In the genomic region with DNA sequence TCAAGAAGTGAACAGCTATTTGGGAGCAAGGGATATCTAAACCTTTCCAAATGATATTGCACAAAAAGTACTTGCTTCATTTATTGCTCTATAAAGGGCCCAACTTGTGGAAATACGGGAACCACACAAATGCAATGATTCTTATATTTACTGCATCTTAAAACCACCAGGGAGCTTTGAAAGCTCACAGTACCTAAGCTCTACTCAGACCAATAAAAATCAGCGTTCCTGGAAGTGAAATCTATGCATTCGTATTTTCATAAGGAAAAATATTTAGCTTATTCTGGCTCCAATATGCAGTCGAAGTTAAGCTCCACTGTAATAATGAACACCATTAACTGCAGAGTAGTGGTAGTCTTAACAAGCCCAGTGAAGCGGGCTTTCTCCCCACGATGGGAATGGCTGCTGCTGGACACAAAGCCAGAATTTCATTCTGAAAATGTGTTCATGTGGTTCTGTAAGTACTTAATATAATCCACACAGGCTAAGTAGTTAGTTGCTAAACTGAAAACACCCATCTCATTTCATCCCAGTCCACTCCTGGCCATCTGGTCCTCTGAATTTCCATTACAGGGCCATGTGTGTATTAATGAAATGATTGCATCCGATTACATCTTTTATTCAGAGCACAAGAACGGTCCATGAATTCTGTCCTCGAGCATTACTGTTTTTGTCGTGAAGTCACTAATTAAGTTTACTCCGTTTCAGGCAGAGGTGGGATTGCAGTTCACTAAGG, we compare ENCODE assay signal across 24 mouse cellular contexts. TPM values are rescaled to one million over a fixed set of nuclear protein-coding genes. Genes with fewer than 3 reads are reported as not detected.
DNase-seq lines count a peak whose midpoint lies in the region; ATAC-seq and TF ChIP-seq lines count a peak whose summit lies in the region.
"Had no signal": no experiment of that assay in that cellular context is flagged by ENCODE, and none has a peak within 500 bp of the region (broad histone marks: within the 10 kb centered on the region; RNA-seq: fewer than 3 reads in every experiment).

No protein-coding gene starts in this region.

- no peak overlapping the region for H3K4me2 ChIP-seq in intestine, embryonic 15.5 days (replicated peaks)
- no peak overlapping the region for H3K4me2 ChIP-seq in intestine, postnatal 0 days (replicated peaks; ENCODE audit: low read depth)
- H3K4me2 ChIP-seq in forebrain, embryonic 13.5 days, result no peak overlapping the region
- no peak overlapping the region for H3K4me2 ChIP-seq in kidney, embryonic 14.5 days (replicated peaks; ENCODE audit: low read depth, low read length)
- H3K4me2 ChIP-seq: embryonic facial prominence, embryonic 13.5 days had no signal

- TF ChIP-seq CTCF in intestine, postnatal 0 days (IDR thresholded peaks at IDR 0.05; ENCODE audit: low read depth), result no peak
- TF ChIP-seq CTCF in brain, embryonic 14.5 days (IDR thresholded peaks at IDR 0.05; ENCODE audit: borderline replicate concordance, extremely low read depth, insufficient read depth, insufficient read length), result no peak

- no peaks in the 10 kb centered on the region for H3K9me3 ChIP-seq in intestine, embryonic 15.5 days
- no peaks in the 10 kb centered on the region for H3K9me3 ChIP-seq in intestine, postnatal 0 days (ENCODE audit: control insufficient read depth)
- no peaks in the 10 kb centered on the region for H3K9me3 ChIP-seq in forebrain, embryonic 13.5 days (replicated peaks)
- no peaks in the 10 kb centered on the region for H3K9me3 ChIP-seq in kidney, embryonic 14.5 days (ENCODE audit: control insufficient read depth, low read length)
- H3K9me3 ChIP-seq: embryonic facial prominence, embryonic 13.5 days had no signal

- H3K9ac ChIP-seq in intestine, embryonic 15.5 days, result no peak overlapping the region
- no peak overlapping the region for H3K9ac ChIP-seq in intestine, postnatal 0 days (ENCODE audit: low read depth, low read length)
- no peak overlapping the region for H3K9ac ChIP-seq in forebrain, embryonic 13.5 days
- no peak overlapping the region for H3K9ac ChIP-seq in kidney, embryonic 14.5 days (ENCODE audit: low read depth, low read length)
- H3K9ac ChIP-seq: embryonic facial prominence, embryonic 13.5 days; liver, postnatal 0 days had no signal

- no peak for TF ChIP-seq POLR2A in brain, embryonic 14.5 days (IDR thresholded peaks at IDR 0.05; ENCODE audit: borderline replicate concordance, extremely low read depth, insufficient read depth, insufficient read length, poor library complexity, severe bottlenecking)

- WGBS in intestine, embryonic 15.5 days, result 81% methylated on average over 11 of the region's 11 CpGs
- 84% methylated on average over 11 of the region's 11 CpGs for WGBS in intestine, postnatal 0 days
- 61% methylated on average over 11 of the region's 11 CpGs for WGBS in forebrain, embryonic 13.5 days
- WGBS in kidney, embryonic 14.5 days, result 87% methylated on average over 11 of the region's 11 CpGs

- no peaks in the 10 kb centered on the region for H3K4me1 ChIP-seq in intestine, embryonic 15.5 days (replicated peaks)
- H3K4me1 ChIP-seq in intestine, postnatal 0 days (replicated peaks; ENCODE audit: control insufficient read depth, insufficient read depth, low read length), result no peaks in the 10 kb centered on the region
- peaks cover 10% of the 10 kb centered on the region for H3K4me1 ChIP-seq in forebrain, embryonic 13.5 days
- H3K4me1 ChIP-seq in kidney, embryonic 14.5 days (ENCODE audit: control insufficient read depth, insufficient read depth, low read length), result no peaks in the 10 kb centered on the region
- H3K4me1 ChIP-seq: embryonic facial prominence, embryonic 13.5 days; megakaryocyte, embryonic 14.5 days had no signal

- H3K36me3 ChIP-seq in intestine, embryonic 15.5 days, result no peaks in the 10 kb centered on the region
- H3K36me3 ChIP-seq in intestine, postnatal 0 days (ENCODE audit: control insufficient read depth, insufficient read depth), result no peaks in the 10 kb centered on the region
- H3K36me3 ChIP-seq in forebrain, embryonic 13.5 days (ENCODE audit: poor library complexity, severe bottlenecking), result no peaks in the 10 kb centered on the region
- H3K36me3 ChIP-seq in kidney, embryonic 14.5 days (ENCODE audit: control insufficient read depth, insufficient read depth, low read length), result no peaks in the 10 kb centered on the region
- H3K36me3 ChIP-seq: embryonic facial prominence, embryonic 13.5 days had no signal

- peaks cover 18% of the 10 kb centered on the region for H3K27me3 ChIP-seq in intestine, embryonic 15.5 days (replicated peaks)
- peaks cover 9% of the 10 kb centered on the region for H3K27me3 ChIP-seq in intestine, postnatal 0 days (replicated peaks; ENCODE audit: control insufficient read depth, insufficient read depth, low read length)
- peaks cover 15% of the 10 kb centered on the region for H3K27me3 ChIP-seq in forebrain, embryonic 13.5 days
- peaks cover 27% of the 10 kb centered on the region; the same call in 1 of the 2 replicates for H3K27me3 ChIP-seq in kidney, embryonic 14.5 days (ENCODE audit: control insufficient read depth, insufficient read depth, low read length)

- peak; percentile 75 for DNase-seq in brain, embryonic 14.5 days (ENCODE audit: low read depth)
- DNase-seq in retina, embryonic 14.5 days (ENCODE audit: low spot score), result peak; percentile 26
- no peak for DNase-seq in right cerebral cortex, adult 18-20 months
- DNase-seq: adrenal gland, adult 8-10 months; cerebellum, postnatal 14 days; gastrocnemius, postnatal 25 days; heart, adult 2 months; heart, postnatal 36 days; kidney, adult 18-20 months; kidney, postnatal 10 days; layer of hippocampus, postnatal 36 days; liver, postnatal 0 days; lung, postnatal 10 days; right cerebral cortex, postnatal 4 days; thymus, adult 2 months had no signal

- no peak overlapping the region for H3K27ac ChIP-seq in intestine, embryonic 15.5 days
- no peak overlapping the region for H3K27ac ChIP-seq in intestine, postnatal 0 days (ENCODE audit: low read depth, low read length)
- H3K27ac ChIP-seq in forebrain, embryonic 13.5 days, result no peak overlapping the region
- H3K27ac ChIP-seq in kidney, embryonic 14.5 days (ENCODE audit: low read depth, low read length), result no peak overlapping the region
- H3K27ac ChIP-seq: embryonic facial prominence, embryonic 13.5 days; heart, adult 2 months; layer of hippocampus, adult 2 months had no signal

- no peak overlapping the region for H3K4me3 ChIP-seq in intestine, embryonic 15.5 days (replicated peaks)
- H3K4me3 ChIP-seq in intestine, postnatal 0 days (ENCODE audit: low read depth, low read length), result no peak overlapping the region
- no peak overlapping the region for H3K4me3 ChIP-seq in forebrain, embryonic 13.5 days
- H3K4me3 ChIP-seq in kidney, embryonic 14.5 days (ENCODE audit: low read length), result no peak overlapping the region
- H3K4me3 ChIP-seq: embryonic facial prominence, embryonic 13.5 days; heart, adult 2 months; layer of hippocampus, adult 2 months; megakaryocyte, embryonic 14.5 days had no signal

- ATAC-seq in intestine, embryonic 15.5 days, result peak; percentile 45; the same call in 1 of the 2 replicates
- ATAC-seq in intestine, postnatal 0 days, result no peak
- ATAC-seq in forebrain, embryonic 13.5 days, result peak; percentile 75
- no peak; the same call in 1 of the 2 replicates for ATAC-seq in kidney, embryonic 14.5 days (ENCODE audit: low FRiP score, low TSS enrichment)
- ATAC-seq: liver, postnatal 0 days had no signal

RNA-seq across cellular contexts. Expression of gene Gjd2, which starts 6.2 kb away (rescaled TPM):
- 0.71 and 0.80 TPM in 2 replicates for polyA plus RNA-seq in intestine, embryonic 15.5 days (2015; fragmentation: Nextera tagmentation; extraction: Ambion mirVana)
- polyA plus RNA-seq in intestine, postnatal 0 days (2015; fragmentation: Nextera tagmentation; extraction: Ambion mirVana), result 0.44 and 0.51 TPM in 2 replicates
- 18.4 and 25.3 TPM in 2 replicates for polyA plus RNA-seq in brain, embryonic 14.5 days (2012; rRNA removed)
- polyA plus RNA-seq in forebrain, embryonic 13.5 days (2015; fragmentation: Nextera tagmentation; extraction: Ambion mirVana), result 2.0 and 3.5 TPM in 2 replicates
- polyA plus RNA-seq in kidney, embryonic 14.5 days (2014; fragmentation: Nextera tagmentation; extraction: Ambion mirVana), result not detected in 2 replicates
- polyA plus RNA-seq: heart, adult 2 months; heart, embryonic 14.5 days; liver, adult 2 months; liver, postnatal 0 days had no signal

RNA-seq across cellular contexts. Expression of gene Actc1, which starts 33.7 kb away (rescaled TPM):
- 33.5 and 40.1 TPM in 2 replicates for polyA plus RNA-seq in intestine, embryonic 15.5 days (2015; fragmentation: Nextera tagmentation; extraction: Ambion mirVana)
- polyA plus RNA-seq in intestine, postnatal 0 days (2015; fragmentation: Nextera tagmentation; extraction: Ambion mirVana), result 7.9 and 10.2 TPM in 2 replicates
- polyA plus RNA-seq in brain, embryonic 14.5 days (2012; rRNA removed), result 9.8 and 16.9 TPM in 2 replicates
- polyA plus RNA-seq in forebrain, embryonic 13.5 days (2015; fragmentation: Nextera tagmentation; extraction: Ambion mirVana), result 2.7 and 38.5 TPM in 2 replicates
- polyA plus RNA-seq in kidney, embryonic 14.5 days (2014; fragmentation: Nextera tagmentation; extraction: Ambion mirVana), result 12.3 and 12.6 TPM in 2 replicates

Comparison
In these comparisons a context has a peak if more than half of its experiments do, and no peak if none do; other contexts are left out.
1. ATAC-seq: peak in intestine, embryonic 15.5 days (single experiment) and forebrain, embryonic 13.5 days (single experiment); none in intestine, postnatal 0 days (single experiment) and kidney, embryonic 14.5 days (single experiment).